Mouse (Mus musculus) CH12.LX (cell line): ENCODE data around the gene Gm38392. TPM values are rescaled to one million over a fixed set of nuclear protein-coding genes. Genes with fewer than 3 reads are reported as not detected.

ENCODE experiments used
- DNase-seq: peaks from one replicate; pipeline ENCODE4 v3.0.0-alpha.2; 2013; ENCODE audit errors: extremely low read depth
- H3K27ac ChIP-seq: 2 replicates; pipeline ENCODE4 v1.5.1; 2012; ENCODE audit warnings: low read depth, mild to moderate bottlenecking, control low read depth, moderate library complexity; ENCODE audit not compliant: insufficient read depth
- H3K27me3 ChIP-seq: replicated peaks from 2 replicates; pipeline ENCODE3; 2012; ENCODE audit warnings: inconsistent platforms
- H3K36me3 ChIP-seq, 2 experiments: replicated peaks in 1 of 2; 2 replicates each; pipeline versions ENCODE3 to v1.6.1; 2012; ENCODE audit warnings: inconsistent platforms in 1 of 2, low read length in 1 of 2, mild to moderate bottlenecking in 1 of 2, mixed read lengths in 1 of 2, moderate library complexity in 1 of 2; ENCODE audit not compliant: control insufficient read depth in 1 of 2, insufficient read depth in 1 of 2
- H3K4me1 ChIP-seq, 2 experiments: 2 replicates each; pipeline ENCODE4 v1.6.1; 2012; ENCODE audit warnings: inconsistent platforms in 1 of 2, moderate library complexity in 1 of 2; ENCODE audit not compliant: insufficient read depth in 2 of 2, control insufficient read depth in 1 of 2
- H3K4me2 ChIP-seq: 2 replicates; pipeline ENCODE4 v1.6.1; 2012; ENCODE audit warnings: low read depth, mild to moderate bottlenecking, control low read depth; ENCODE audit not compliant: poor library complexity, insufficient read depth, severe bottlenecking
- H3K4me3 ChIP-seq, 3 experiments: fragments of 150-350 bp in 1 of 3; sonication (generic) in 1 of 3; replicated peaks in 1 of 3; 2 replicates each; pipeline versions ENCODE3 to v1.5.1; 2011 to 2012; ENCODE audit warnings: low read depth in 2 of 3, low read length in 2 of 3, mild to moderate bottlenecking in 2 of 3, moderate library complexity in 2 of 3, control low read depth in 1 of 3, improper control_type of control experiment in 1 of 3, inconsistent platforms in 1 of 3, mixed read lengths in 1 of 3; ENCODE audit not compliant: poor library complexity in 1 of 3
- H3K79me2 ChIP-seq: replicated peaks from 2 replicates; pipeline ENCODE4 v1.6.1; 2012; ENCODE audit warnings: mild to moderate bottlenecking, moderate library complexity; ENCODE audit not compliant: control insufficient read depth, poor library complexity, insufficient read depth, severe bottlenecking; ENCODE audit errors: extremely low read depth
- H3K9ac ChIP-seq: 2 replicates; pipeline ENCODE4 v1.6.1; 2012; ENCODE audit warnings: low read depth, mild to moderate bottlenecking, control low read depth, moderate library complexity; ENCODE audit not compliant: insufficient read depth
- H3K9me3 ChIP-seq: replicated peaks from 2 replicates; pipeline ENCODE3; 2012; ENCODE audit warnings: low read length, inconsistent platforms, mixed read lengths
- CHD2 ChIP-seq: IDR thresholded peaks from 2 replicates; pipeline ENCODE4 v1.6.1; 2011; ENCODE audit warnings: low read length, improper control_type of control experiment
- CTCF ChIP-seq, 2 experiments: IDR thresholded peaks in 1 of 2; conservative IDR thresholded peaks in 1 of 2; 2 replicates each; pipeline ENCODE4 v1.5.1; 2011 to 2012; ENCODE audit warnings: low read depth in 2 of 2, low read length in 2 of 2, improper control_type of control experiment in 1 of 2, inconsistent platforms in 1 of 2, mild to moderate bottlenecking in 1 of 2, moderate library complexity in 1 of 2
- ETS1 ChIP-seq: conservative IDR thresholded peaks from 2 replicates; pipeline ENCODE4 v1.6.1; 2012; ENCODE audit warnings: low read depth, mild to moderate bottlenecking, inconsistent platforms, low read length, improper control_type of control experiment, moderate library complexity
- JUND ChIP-seq: conservative IDR thresholded peaks from 2 replicates; pipeline ENCODE4 v1.6.1; 2011; ENCODE audit warnings: low read depth, low read length, improper control_type of control experiment
- KAT2A ChIP-seq: IDR thresholded peaks from 2 replicates; pipeline ENCODE4 v1.6.1; 2012; ENCODE audit warnings: low read length, improper control_type of control experiment, inconsistent platforms; ENCODE audit not compliant: insufficient replicate concordance
- MAFK ChIP-seq: IDR thresholded peaks from 2 replicates; pipeline ENCODE4 v1.6.1; 2011; ENCODE audit warnings: low read length, improper control_type of control experiment; ENCODE audit not compliant: insufficient replicate concordance
- MAX ChIP-seq: IDR thresholded peaks from 2 replicates; pipeline ENCODE4 v1.6.1; 2011; ENCODE audit warnings: low read length, improper control_type of control experiment
- MAZ ChIP-seq: IDR thresholded peaks from 2 replicates; pipeline ENCODE4 v1.6.1; 2012; ENCODE audit warnings: low read depth, mild to moderate bottlenecking, inconsistent platforms, low read length, improper control_type of control experiment, moderate library complexity
- NRF1 ChIP-seq: IDR thresholded peaks from 2 replicates; pipeline ENCODE4 v1.6.1; 2014; ENCODE audit warnings: low read depth, mild to moderate bottlenecking, inconsistent platforms, low read length, improper control_type of control experiment, moderate library complexity
- PAX5 ChIP-seq: IDR thresholded peaks from 2 replicates; pipeline ENCODE4 v1.6.1; 2012; ENCODE audit warnings: low read length, inconsistent platforms, mixed read lengths
- RAD21 ChIP-seq: IDR thresholded peaks from 2 replicates; pipeline ENCODE4 v1.6.1; 2011; ENCODE audit warnings: low read depth, mild to moderate bottlenecking, low read length, improper control_type of control experiment, moderate library complexity
- SMC3 ChIP-seq: IDR thresholded peaks from 2 replicates; pipeline ENCODE4 v1.6.1; 2011; ENCODE audit warnings: low read depth, low read length, improper control_type of control experiment
- TCF12 ChIP-seq: IDR thresholded peaks from 2 replicates; pipeline ENCODE4 v1.6.1; 2014; ENCODE audit warnings: low read depth, mild to moderate bottlenecking, inconsistent platforms, low read length, improper control_type of control experiment
- UBTF ChIP-seq: IDR thresholded peaks from 2 replicates; pipeline ENCODE4 v1.6.1; 2012; ENCODE audit warnings: low read depth, mild to moderate bottlenecking, inconsistent platforms, low read length, improper control_type of control experiment, moderate library complexity
- USF2 ChIP-seq: conservative IDR thresholded peaks from 2 replicates; pipeline ENCODE4 v1.6.1; 2011; ENCODE audit warnings: low read depth, low read length, improper control_type of control experiment
- ZKSCAN1 ChIP-seq: IDR thresholded peaks from 2 replicates; pipeline ENCODE4 v1.6.1; 2012; ENCODE audit warnings: low read depth, inconsistent platforms, low read length, improper control_type of control experiment, borderline replicate concordance
- ZNF384 ChIP-seq: IDR thresholded peaks from 2 replicates; pipeline ENCODE4 v1.6.1; 2012; ENCODE audit warnings: low read depth, low read length, improper control_type of control experiment, inconsistent platforms
- dilution Hi-C: fragments of 300-500 bp; cut with MboI; formaldehyde crosslinking; loops from 2 replicates; pipeline ENCODE4 v1.14.3; 2020; ENCODE audit warnings: low sequenced_read_pairs; ENCODE audit not compliant: extremely low pct_unique_long_range_greater_than_20kb, extremely low pct_ligation_motif_present
- in situ Hi-C: fragments of 300-500 bp; cut with MboI; formaldehyde crosslinking; loops from 3 replicates; pipeline ENCODE4 v1.14.3; 2019; ENCODE audit warnings: low sequenced_read_pairs, low pct_ligation_motif_present, low pct_unique_long_range_greater_than_20kb, mixed read lengths
- polyA plus RNA-seq: library from polyadenylated mRNA; unstranded; fragments of >175 nt; gene quantifications from 2 replicates; pipeline ENCODE4 v1.2.1, GENCODE M21; 2012; ENCODE audit warnings: low read depth; ENCODE audit not compliant: insufficient read length
- total RNA-seq, 2 experiments: library from RNA; depleted of rRNA; stranded (reverse); fragments of 300-350 nt in 1 of 2; fragments of >200 nt in 1 of 2; gene quantifications; 2 replicates each; pipeline ENCODE4 v1.2.3; 2012 to 2014

The Gm38392 gene
- total and polyA plus RNA-seq, 3 experiments = not detected

- DNase-seq = peak; percentile 68
- dilution Hi-C loops = no loop called here
- Histone ChIP-seq H3K36me3 (peaks cover 26 to 57% of the 10 kb centered on the region in 2 experiments), H3K27ac (no peak overlapping the region), H3K27me3 (no peaks in the 10 kb centered on the region), H3K79me2 (peaks cover 4% of the 10 kb centered on the region; the same call in 1 of the 2 replicates), H3K9ac (no peak overlapping the region), H3K9me3 (no peaks in the 10 kb centered on the region), H3K4me3 (no peak overlapping the region), H3K4me2 (no peak overlapping the region), H3K4me1 (peaks cover 15 to 21% of the 10 kb centered on the region in 2 experiments)
- TF ChIP-seq RAD21 (peak; percentile 49), CTCF (conservative IDR thresholded peaks at IDR 0.05 in 1 of 2, IDR thresholded peaks at IDR 0.05 in 1 of 2; ENCODE audit: low read depth in 2 of 2, low read length in 2 of 2) (peak; percentile 63 to 80), SMC3 (peak; percentile 36), NRF1 (no peak), ZNF384 (no peak)
- in situ Hi-C loops = loop anchor here (5.0 kb wide), 1 partner anchor 34 kb away; the partner anchor contains the start of genes Cct3 and Tsacc
Measured at GRCm38 (mm10) chr3:88331282-88331681, 44.3 kb upstream of the Gm38392 start.

- peaks cover 26 to 64% of the 10 kb centered on the region in 2 experiments for H3K36me3 ChIP-seq
- in situ Hi-C loops = no loop called here
- H3K27me3 ChIP-seq = no peaks in the 10 kb centered on the region
- H3K4me3 ChIP-seq = no peak overlapping the region
- no peak for TF ChIP-seq UBTF
- no peak for TF ChIP-seq USF2
- TF ChIP-seq JUND = no peak
- no peak for TF ChIP-seq ZKSCAN1
- no peak for TF ChIP-seq TCF12
- TF ChIP-seq CHD2 = no peak
- no peak for TF ChIP-seq MAFK
- no peak for TF ChIP-seq ETS1
- no peak for TF ChIP-seq PAX5
- TF ChIP-seq MAX = no peak
- no peak for TF ChIP-seq KAT2A
- TF ChIP-seq MAZ = no peak
- TF ChIP-seq, all 38 proteins: peak for 0
- H3K27ac ChIP-seq = no peak overlapping the region
- H3K9ac ChIP-seq = no peak overlapping the region
- no peaks in the 10 kb centered on the region for H3K9me3 ChIP-seq
- dilution Hi-C loops = no loop called here
- no peak for DNase-seq
- peaks cover 10 to 25% of the 10 kb centered on the region in 2 experiments for H3K4me1 ChIP-seq
- no peak overlapping the region for H3K4me2 ChIP-seq
- H3K79me2 ChIP-seq = no peaks in the 10 kb centered on the region; the same call in 1 of the 2 replicates
Measured at GRCm38 (mm10) chr3:88328956-88329355, 41.9 kb upstream of the Gm38392 start.
